Mouse (Mus musculus) heart, embryonic 13.5 days (tissue): Measurements from ENCODE around the gene Gm49325. TPM values are rescaled to one million over a fixed set of nuclear protein-coding genes. Genes with fewer than 3 reads are reported as not detected.

Experiments
- ATAC-seq: fragments of 200-750 bp; cut with Nextera tagmentation; 2 replicates; pipeline ENCODE4 v1.8.0; 2017; ENCODE audit warnings: moderate TSS enrichment; ENCODE audit not compliant: insufficient number of reproducible peaks, low FRiP score, low TSS enrichment; ENCODE audit errors: extremely low read depth
- H3K27ac ChIP-seq: fragments of 300-500 bp; sonication (generic); replicated peaks from 2 replicates; pipeline ENCODE4 v1.5.1; 2015; ENCODE audit warnings: moderate library complexity, mild to moderate bottlenecking, inconsistent platforms
- H3K27me3 ChIP-seq: fragments of 300-500 bp; sonication (generic); replicated peaks from 2 replicates; pipeline ENCODE4 v1.6.1; 2015; ENCODE audit warnings: mild to moderate bottlenecking, inconsistent platforms
- H3K36me3 ChIP-seq: fragments of 300-500 bp; sonication (generic); 2 replicates; pipeline ENCODE4 v1.6.1; 2015; ENCODE audit warnings: mild to moderate bottlenecking, inconsistent platforms
- H3K4me1 ChIP-seq: fragments of 300-500 bp; sonication (generic); 2 replicates; pipeline ENCODE4 v1.6.1; 2015; ENCODE audit warnings: inconsistent platforms
- H3K4me2 ChIP-seq: fragments of 300-500 bp; sonication (generic); 2 replicates; pipeline ENCODE4 v1.6.1; 2015; ENCODE audit warnings: inconsistent platforms, mild to moderate bottlenecking, moderate library complexity
- H3K4me3 ChIP-seq: fragments of 300-500 bp; sonication (generic); 2 replicates; pipeline ENCODE4 v1.5.1; 2015; ENCODE audit warnings: moderate library complexity, mild to moderate bottlenecking, inconsistent platforms
- H3K9ac ChIP-seq: fragments of 300-500 bp; sonication (generic); 2 replicates; pipeline ENCODE4 v1.6.1; 2015; ENCODE audit warnings: inconsistent platforms, mild to moderate bottlenecking, moderate library complexity
- H3K9me3 ChIP-seq: fragments of 300-500 bp; sonication (generic); 2 replicates; pipeline ENCODE4 v1.6.1; 2016; ENCODE audit warnings: inconsistent platforms
- WGBS: fragments of 180-500 bp; shearing (Covaris S2); methylation state at CpG from one replicate; pipeline ENCODE4 v1.1.7; 2015; ENCODE audit warnings: mixed read lengths; 5-methylcytosine and 5-hydroxymethylcytosine counted together
- polyA plus RNA-seq: library from polyadenylated mRNA; unstranded; fragments of >200 nt; fragmentation: Nextera tagmentation; extraction: Ambion mirVana; gene quantifications from 2 replicates; pipeline ENCODE4 v1.2.1, GENCODE M21; 2015

The Gm49325 gene
- polyA plus RNA-seq, 1 experiment from 2014 or later, result not detected

DNA sequence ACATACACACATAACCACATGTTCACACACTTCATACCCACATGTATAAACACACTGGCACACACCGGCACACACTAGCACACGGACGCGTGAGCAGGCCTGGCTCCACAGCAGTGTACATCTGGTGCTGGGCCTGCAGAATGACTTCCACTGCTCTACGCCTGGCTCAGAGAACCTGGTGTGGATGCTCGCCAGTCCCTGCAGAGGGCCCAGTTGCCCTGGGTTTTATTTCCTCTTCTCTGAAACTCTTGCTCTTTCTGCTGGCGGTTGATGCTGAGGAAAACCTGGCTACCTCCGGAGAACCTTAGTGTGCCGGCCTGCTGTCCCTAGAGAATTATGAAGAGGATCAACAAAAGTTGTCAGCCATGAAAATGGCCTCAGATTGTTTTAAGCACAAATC, 46.0 kb downstream of the Gm49325 start:
- WGBS, result 86% methylated on average over 9 of the region's 9 CpGs
- H3K4me2 ChIP-seq, result no peak overlapping the region
- no peak overlapping the region for H3K9ac ChIP-seq
- H3K4me3 ChIP-seq, result no peak overlapping the region
- H3K27ac ChIP-seq, result no peak overlapping the region
- no peak for ATAC-seq
- peaks cover 4% of the 10 kb centered on the region; the same call in 1 of the 2 replicates for H3K9me3 ChIP-seq
- 0 out of 2 replicates have a peak, but pooled peaks cover 5% of the 10 kb centered on the region for H3K27me3 ChIP-seq
- no peaks in the 10 kb centered on the region for H3K4me1 ChIP-seq
- H3K36me3 ChIP-seq, result no peaks in the 10 kb centered on the region

DNA sequence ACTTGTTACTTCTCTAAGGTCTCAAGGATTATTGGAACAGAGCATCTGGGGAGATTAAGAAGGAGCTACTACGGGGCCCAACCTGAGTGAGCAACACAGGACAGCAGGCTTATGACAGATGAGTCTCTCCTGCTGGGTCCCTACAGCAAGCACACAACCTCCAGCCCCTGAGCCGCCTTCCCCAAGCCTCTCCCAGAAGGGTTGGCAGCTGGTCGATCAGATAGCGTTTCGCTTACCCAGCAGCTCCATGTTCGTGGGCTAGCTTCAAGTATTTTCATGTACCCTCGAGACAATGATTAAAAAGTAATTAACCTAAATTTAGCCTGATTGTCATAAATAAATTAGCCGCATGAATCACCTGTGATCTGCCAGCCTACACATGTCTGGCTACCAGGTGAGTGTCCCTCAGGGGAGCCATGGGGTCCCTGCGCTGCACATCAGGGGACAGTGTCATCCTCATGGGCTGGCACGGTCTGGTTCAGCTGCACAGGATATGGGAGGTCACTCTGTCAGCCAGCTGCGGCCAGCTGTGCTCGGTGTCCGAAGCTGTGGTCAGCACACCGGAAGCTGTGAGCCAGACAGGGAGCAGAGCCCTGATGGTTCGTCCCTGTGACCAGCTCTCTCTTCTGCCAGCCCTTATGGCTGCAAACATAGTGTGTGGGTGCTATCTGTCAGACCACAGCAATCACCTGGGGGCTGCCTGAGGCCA, 52.4 kb downstream of the Gm49325 start:
- Histone ChIP-seq H3K9me3 (peaks cover 11% of the 10 kb centered on the region; the same call in 1 of the 2 replicates), H3K9ac (no peak overlapping the region), H3K27me3 (peaks cover 13% of the 10 kb centered on the region), H3K4me3 (no peak overlapping the region), H3K4me1 (no peaks in the 10 kb centered on the region), H3K4me2 (no peak overlapping the region), H3K36me3 (no peaks in the 10 kb centered on the region), H3K27ac (no peak overlapping the region)
- no peak for ATAC-seq
- 62% methylated on average over 15 of the region's 15 CpGs for WGBS

- Histone ChIP-seq H3K4me2 (peak overlapping the region; percentile 51), H3K4me3 (peak overlapping the region; percentile 20), H3K9me3 (peaks cover 7% of the 10 kb centered on the region; the same call in 1 of the 2 replicates), H3K9ac (no peak overlapping the region), H3K27me3 (peaks cover 38% of the 10 kb centered on the region), H3K4me1 (no peaks in the 10 kb centered on the region), H3K27ac (no peak overlapping the region), H3K36me3 (no peaks in the 10 kb centered on the region)
- no peak for ATAC-seq
- WGBS, result 32% methylated on average over 43 of the region's 43 CpGs
Measured at GRCm38 (mm10) chr10:77663949-77664665, 58.1 kb downstream of the Gm49325 start.

GRCm38 (mm10) chr10:77666342-77666741, 60.3 kb downstream of the Gm49325 start:
- H3K27ac ChIP-seq, result no peak overlapping the region
- H3K9ac ChIP-seq, result no peak overlapping the region
- H3K27me3 ChIP-seq, result peaks cover 38% of the 10 kb centered on the region
- 67% methylated on average over 8 of the region's 8 CpGs for WGBS
- no peaks in the 10 kb centered on the region for H3K4me1 ChIP-seq
- H3K4me2 ChIP-seq, result no peak overlapping the region
- no peaks in the 10 kb centered on the region for H3K9me3 ChIP-seq
- no peak for ATAC-seq
- no peaks in the 10 kb centered on the region for H3K36me3 ChIP-seq
- H3K4me3 ChIP-seq, result no peak overlapping the region

GRCm38 (mm10) chr10:77667402-77667801, 61.4 kb downstream of the Gm49325 start:
- H3K4me1 ChIP-seq, result no peaks in the 10 kb centered on the region
- H3K9ac ChIP-seq, result no peak overlapping the region
- no peak for ATAC-seq
- H3K27ac ChIP-seq, result no peak overlapping the region
- no peak overlapping the region for H3K4me3 ChIP-seq
- 72% methylated on average over 4 of the region's 4 CpGs for WGBS
- peaks cover 36% of the 10 kb centered on the region for H3K27me3 ChIP-seq
- no peaks in the 10 kb centered on the region for H3K36me3 ChIP-seq
- H3K4me2 ChIP-seq, result no peak overlapping the region
- no peaks in the 10 kb centered on the region for H3K9me3 ChIP-seq

DNA sequence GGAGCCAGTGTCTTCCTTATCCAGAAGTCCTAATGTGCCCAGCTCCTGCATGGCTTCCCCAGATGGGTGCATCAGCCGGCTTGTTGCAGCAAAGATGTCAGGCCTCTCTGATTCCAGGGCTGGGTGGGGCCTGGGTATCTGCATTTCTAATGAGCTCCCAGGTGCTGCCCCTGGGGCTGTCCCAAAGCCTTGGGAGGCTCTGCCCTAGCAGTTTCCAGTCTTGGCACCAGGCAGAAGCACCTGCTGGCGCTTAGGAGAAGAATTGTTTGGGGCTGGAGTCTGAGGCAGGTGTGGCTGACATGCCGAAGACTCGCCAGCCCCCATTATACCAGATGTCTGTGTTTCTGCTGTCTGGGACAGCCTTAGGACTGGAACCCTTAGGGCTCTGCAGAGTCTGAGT, 64.7 kb downstream of the Gm49325 start:
- Histone ChIP-seq H3K36me3 (no peaks in the 10 kb centered on the region), H3K27me3 (peaks cover 32% of the 10 kb centered on the region), H3K9ac (no peak overlapping the region), H3K4me1 (no peaks in the 10 kb centered on the region), H3K4me2 (no peak overlapping the region), H3K27ac (no peak overlapping the region), H3K4me3 (no peak overlapping the region), H3K9me3 (no peaks in the 10 kb centered on the region)
- WGBS, result 79% methylated on average over 4 of the region's 4 CpGs
- no peak for ATAC-seq

GRCm38 (mm10) chr10:77671519-77671918, 65.5 kb downstream of the Gm49325 start:
- no peaks in the 10 kb centered on the region for H3K4me1 ChIP-seq
- H3K4me3 ChIP-seq, result no peak overlapping the region
- H3K4me2 ChIP-seq, result no peak overlapping the region
- 7% methylated on average over 4 of the region's 4 CpGs for WGBS
- ATAC-seq, result no peak
- peaks cover 36% of the 10 kb centered on the region for H3K27me3 ChIP-seq
- no peaks in the 10 kb centered on the region for H3K36me3 ChIP-seq
- no peak overlapping the region for H3K27ac ChIP-seq
- H3K9ac ChIP-seq, result no peak overlapping the region
- no peaks in the 10 kb centered on the region for H3K9me3 ChIP-seq

GRCm38 (mm10) chr10:77673765-77674164, 67.8 kb downstream of the Gm49325 start:
- Histone ChIP-seq H3K9me3 (no peaks in the 10 kb centered on the region), H3K4me3 (no peak overlapping the region)
- whole genome bisulfite sequencing, result 54% methylated on average over 13 of the region's 13 CpGs

DNA sequence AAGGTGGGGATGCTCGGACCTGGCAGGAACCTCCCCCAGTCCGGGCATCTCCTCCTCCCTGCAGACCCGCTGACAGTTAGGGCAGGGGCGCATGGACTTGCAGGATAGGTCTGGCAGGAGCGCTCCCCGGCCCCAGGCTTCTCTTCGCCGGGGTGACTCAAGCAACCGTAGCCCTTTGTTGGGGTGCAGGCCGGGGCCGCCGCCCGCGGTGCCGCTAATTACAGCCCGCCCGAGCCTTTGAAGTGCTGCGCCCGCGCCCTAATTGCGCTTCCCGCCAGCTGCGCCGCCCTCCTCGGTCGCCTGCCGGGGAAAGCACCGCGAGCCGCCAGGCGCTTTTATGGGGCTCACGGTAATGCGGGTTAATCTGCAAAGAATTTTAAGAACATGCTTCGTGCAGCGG, 71.6 kb downstream of the Gm49325 start:
- under 1% methylated on average over 35 of the region's 35 CpGs for WGBS
- Histone ChIP-seq H3K4me3 (peak overlapping the region; percentile 45), H3K9me3 (no peaks in the 10 kb centered on the region), H3K4me1 (peaks cover 12% of the 10 kb centered on the region), H3K27ac (no peak overlapping the region), H3K27me3 (peaks cover 85% of the 10 kb centered on the region), H3K9ac (peak overlapping the region; percentile 3; the same call in 1 of the 2 replicates), H3K36me3 (no peaks in the 10 kb centered on the region), H3K4me2 (peak overlapping the region; percentile 67)
- ATAC-seq, result no peak

More at GRCm38 (mm10) chr10:77673765-77674164, 67.8 kb downstream of the Gm49325 start:
- no peak for ATAC-seq
- peaks cover 52% of the 10 kb centered on the region for H3K27me3 ChIP-seq
- H3K36me3 ChIP-seq, result no peaks in the 10 kb centered on the region
- H3K4me2 ChIP-seq, result no peak overlapping the region
- peaks cover 12% of the 10 kb centered on the region for H3K4me1 ChIP-seq
- no peak overlapping the region for H3K9ac ChIP-seq
- H3K27ac ChIP-seq, result no peak overlapping the region

DNA sequence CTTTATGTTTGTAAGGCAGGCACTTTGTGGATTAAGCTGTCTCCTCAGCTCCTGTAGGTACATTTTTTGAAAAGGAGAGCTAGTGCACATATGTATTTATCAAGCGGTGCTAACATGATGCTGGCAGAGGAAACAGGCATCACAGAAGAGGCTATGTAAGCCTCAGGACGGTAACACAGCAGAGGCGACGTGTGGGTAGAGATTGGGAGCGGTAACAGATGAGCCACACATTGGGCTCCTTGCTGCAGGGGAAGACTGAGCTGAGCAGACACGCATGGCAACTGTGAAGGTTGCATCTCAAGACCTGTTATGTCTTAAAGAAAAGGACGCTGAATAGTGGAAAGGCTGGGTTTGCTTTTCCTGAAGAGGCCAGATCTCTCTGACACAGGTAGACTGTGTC, 77.0 kb downstream of the Gm49325 start:
- Histone ChIP-seq H3K4me2 (no peak overlapping the region), H3K27ac (no peak overlapping the region), H3K9me3 (no peaks in the 10 kb centered on the region), H3K9ac (no peak overlapping the region), H3K4me3 (no peak overlapping the region), H3K27me3 (peaks cover 95% of the 10 kb centered on the region), H3K36me3 (no peaks in the 10 kb centered on the region), H3K4me1 (peaks cover 13% of the 10 kb centered on the region)
- WGBS, result 66% methylated on average over 7 of the region's 7 CpGs
- no peak for ATAC-seq

DNA sequence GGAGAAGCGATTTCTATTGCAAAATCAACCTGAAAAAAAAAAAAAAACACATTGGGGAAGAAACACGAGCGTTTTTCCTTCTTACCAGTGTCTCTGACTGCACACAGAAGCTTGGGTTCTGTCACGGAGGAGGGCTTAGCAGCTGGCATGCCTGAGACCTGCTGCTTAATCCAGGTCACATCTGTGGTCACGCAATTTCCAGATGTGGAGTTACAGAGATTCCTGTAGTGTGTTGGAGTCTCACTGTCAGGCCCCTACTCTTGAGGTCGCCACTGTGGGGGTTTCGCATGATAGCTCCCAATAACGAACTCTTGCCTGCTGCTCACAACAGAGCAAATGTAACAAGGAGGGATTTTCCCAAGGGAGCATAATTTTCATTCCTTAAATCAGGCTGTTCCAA, 78.2 kb downstream of the Gm49325 start:
- Histone ChIP-seq H3K9ac (no peak overlapping the region), H3K27me3 (peaks cover 95% of the 10 kb centered on the region), H3K4me1 (peaks cover 11% of the 10 kb centered on the region), H3K4me2 (no peak overlapping the region), H3K4me3 (no peak overlapping the region), H3K36me3 (no peaks in the 10 kb centered on the region), H3K9me3 (no peaks in the 10 kb centered on the region), H3K27ac (no peak overlapping the region)
- ATAC-seq, result no peak
- 36% methylated on average over 8 of the region's 8 CpGs for WGBS
